8 mouse cellular contexts compared by ENCODE assay signal in genomic region chr11:100356819-100357211, GRCm38 (mm10). TPM values are rescaled to one million over a fixed set of nuclear protein-coding genes. Genes with fewer than 3 reads are reported as not detected.
DNase-seq lines count a peak whose midpoint lies in the region; ATAC-seq and TF ChIP-seq lines count a peak whose summit lies in the region.

No protein-coding gene starts in this region.

- no peaks in the 10 kb centered on the region for H3K27me3 ChIP-seq in kidney, adult 2 months (replicated peaks; ENCODE audit: control insufficient read depth, insufficient read depth, low read length)
- H3K27me3 ChIP-seq in hindbrain, embryonic 11.5 days (ENCODE audit: control insufficient read depth, insufficient read depth, low read length), result peaks cover 18% of the 10 kb centered on the region; the same call in 1 of the 2 replicates
- H3K27me3 ChIP-seq in midbrain, embryonic 15.5 days (replicated peaks), result no peaks in the 10 kb centered on the region

- no peak for DNase-seq in kidney, adult 2 months
- no peak for DNase-seq in kidney, postnatal 4 days
- peak; percentile 35 for DNase-seq in hindbrain, embryonic 11.5 days (ENCODE audit: low spot score)
- DNase-seq in B cell, adult 2 months, result no peak
- no peak for DNase-seq in ovary, postnatal 36 days (ENCODE audit: low spot score)

- H3K4me3 ChIP-seq in kidney, adult 2 months (ENCODE audit: insufficient read depth, low read depth, low read length), result peak overlapping the region; percentile 16; the same call in 1 of the 2 replicates
- H3K4me3 ChIP-seq in bone marrow macrophage, adult 2 months (ENCODE audit: insufficient read depth, low read length), result peak overlapping the region; percentile 69
- H3K4me3 ChIP-seq in hindbrain, embryonic 11.5 days (ENCODE audit: low read depth, low read length), result peak overlapping the region; percentile 79
- H3K4me3 ChIP-seq in midbrain, embryonic 15.5 days, result peak overlapping the region; percentile 78

- ATAC-seq in hindbrain, embryonic 11.5 days (ENCODE audit: low FRiP score), result no peak
- no peak for ATAC-seq in midbrain, embryonic 15.5 days (replicated peaks)
- ATAC-seq in frontal cortex, adult (ENCODE audit: low TSS enrichment), result no peak

- H3K9ac ChIP-seq in hindbrain, embryonic 11.5 days (ENCODE audit: low read depth, low read length), result peak overlapping the region; percentile 11; the same call in 1 of the 2 replicates
- H3K9ac ChIP-seq in midbrain, embryonic 15.5 days, result peak overlapping the region; percentile 77; the same call in 1 of the 2 replicates

- no peak for TF ChIP-seq CTCF in kidney, adult 2 months (conservative IDR thresholded peaks at IDR 0.05; ENCODE audit: insufficient read depth, insufficient read length, low read depth, low read length)
- TF ChIP-seq CTCF in bone marrow macrophage, adult 2 months (IDR thresholded peaks at IDR 0.05; ENCODE audit: low read depth, low read length), result no peak

- peak overlapping the region; percentile 98 for H3K4me2 ChIP-seq in hindbrain, embryonic 11.5 days (replicated peaks; ENCODE audit: low read depth, low read length)
- H3K4me2 ChIP-seq in midbrain, embryonic 15.5 days, result peak overlapping the region; percentile 90

- no peak for TF ChIP-seq POLR2A in kidney, adult 2 months (IDR thresholded peaks at IDR 0.05; ENCODE audit: low read depth, low read length)
- no peak for TF ChIP-seq POLR2A in bone marrow macrophage, adult 2 months (IDR thresholded peaks at IDR 0.05; ENCODE audit: borderline replicate concordance, low read depth, low read length)

- no peaks in the 10 kb centered on the region for H3K9me3 ChIP-seq in hindbrain, embryonic 11.5 days (ENCODE audit: control insufficient read depth, low read length)
- H3K9me3 ChIP-seq in midbrain, embryonic 15.5 days, result no peaks in the 10 kb centered on the region

- no peak overlapping the region for H3K27ac ChIP-seq in kidney, adult 2 months (ENCODE audit: insufficient read depth, low read depth, low read length)
- H3K27ac ChIP-seq in bone marrow macrophage, adult 2 months (ENCODE audit: insufficient read depth, low read depth, low read length), result no peak overlapping the region
- no peak overlapping the region for H3K27ac ChIP-seq in hindbrain, embryonic 11.5 days (ENCODE audit: low read depth, low read length)
- peak overlapping the region; percentile 78 for H3K27ac ChIP-seq in midbrain, embryonic 15.5 days

- 18% methylated on average over 9 of the region's 9 CpGs for WGBS in kidney, adult 2 months
- WGBS in hindbrain, embryonic 11.5 days, result 17% methylated on average over 9 of the region's 9 CpGs
- 14% methylated on average over 9 of the region's 9 CpGs for WGBS in midbrain, embryonic 15.5 days

- no peaks in the 10 kb centered on the region for H3K4me1 ChIP-seq in kidney, adult 2 months (ENCODE audit: control insufficient read depth, insufficient read depth, low read length)
- no peaks in the 10 kb centered on the region for H3K4me1 ChIP-seq in bone marrow macrophage, adult 2 months (ENCODE audit: control insufficient read depth, insufficient read depth, low read length)
- no peaks in the 10 kb centered on the region; the same call in 1 of the 2 replicates for H3K4me1 ChIP-seq in hindbrain, embryonic 11.5 days (replicated peaks; ENCODE audit: control insufficient read depth, insufficient read depth, low read length)
- peaks cover 22% of the 10 kb centered on the region for H3K4me1 ChIP-seq in midbrain, embryonic 15.5 days

- H3K36me3 ChIP-seq in kidney, adult 2 months (ENCODE audit: control insufficient read depth, insufficient read depth, low read length), result no peaks in the 10 kb centered on the region
- no peaks in the 10 kb centered on the region for H3K36me3 ChIP-seq in hindbrain, embryonic 11.5 days (ENCODE audit: control insufficient read depth, insufficient read depth, low read length)
- H3K36me3 ChIP-seq in midbrain, embryonic 15.5 days (replicated peaks), result no peaks in the 10 kb centered on the region

RNA-seq across cellular contexts. Expression of gene Hap1, which starts 0.9 kb away (rescaled TPM):
- 3.0 and 3.6 TPM in 2 replicates for polyA plus RNA-seq in kidney, adult 2 months (2012; rRNA removed)
- 0.68 and 1.2 TPM in 2 replicates for polyA plus RNA-seq in bone marrow macrophage, adult 2 months (2012; ENCODE audit: insufficient read depth, insufficient read length, missing spikeins)
- polyA plus RNA-seq in hindbrain, embryonic 11.5 days (2014; fragmentation: Nextera tagmentation; extraction: Ambion mirVana), result 12.0 and 12.8 TPM in 2 replicates
- polyA plus RNA-seq in midbrain, embryonic 15.5 days (2015; fragmentation: Nextera tagmentation; extraction: Ambion mirVana), result 315 and 316 TPM in 2 replicates

RNA-seq across cellular contexts. Expression of gene Gast, which starts 22.6 kb away (rescaled TPM):
- not detected in 2 replicates for polyA plus RNA-seq in kidney, adult 2 months (2012; rRNA removed)
- polyA plus RNA-seq in bone marrow macrophage, adult 2 months (2012; ENCODE audit: insufficient read depth, insufficient read length, missing spikeins), result not detected in 2 replicates
- polyA plus RNA-seq in hindbrain, embryonic 11.5 days (2014; fragmentation: Nextera tagmentation; extraction: Ambion mirVana), result 1.1 TPM in 1 of 2 replicates, not detected in the other
- polyA plus RNA-seq in midbrain, embryonic 15.5 days (2015; fragmentation: Nextera tagmentation; extraction: Ambion mirVana), result 2.0 and 2.3 TPM in 2 replicates

RNA-seq across cellular contexts. Expression of gene Eif1, which starts 37.1 kb away (rescaled TPM):
- polyA plus RNA-seq in kidney, adult 2 months (2012; rRNA removed), result 116 and 173 TPM in 2 replicates
- 922 and 1,042 TPM in 2 replicates for polyA plus RNA-seq in bone marrow macrophage, adult 2 months (2012; ENCODE audit: insufficient read depth, insufficient read length, missing spikeins)
- 1,709 and 1,853 TPM in 2 replicates for polyA plus RNA-seq in hindbrain, embryonic 11.5 days (2014; fragmentation: Nextera tagmentation; extraction: Ambion mirVana)
- 1,086 and 1,110 TPM in 2 replicates for polyA plus RNA-seq in midbrain, embryonic 15.5 days (2015; fragmentation: Nextera tagmentation; extraction: Ambion mirVana)

RNA-seq across cellular contexts. Expression of gene Jup, which starts 40.7 kb away (rescaled TPM):
- polyA plus RNA-seq in kidney, adult 2 months (2012; rRNA removed), result 220 and 229 TPM in 2 replicates
- 7.3 and 15.0 TPM in 2 replicates for polyA plus RNA-seq in bone marrow macrophage, adult 2 months (2012; ENCODE audit: insufficient read depth, insufficient read length, missing spikeins)
- 26.7 and 30.7 TPM in 2 replicates for polyA plus RNA-seq in hindbrain, embryonic 11.5 days (2014; fragmentation: Nextera tagmentation; extraction: Ambion mirVana)
- polyA plus RNA-seq in midbrain, embryonic 15.5 days (2015; fragmentation: Nextera tagmentation; extraction: Ambion mirVana), result 104 and 105 TPM in 2 replicates

RNA-seq across cellular contexts. Expression of gene P3h4, which starts 57.8 kb away (rescaled TPM):
- polyA plus RNA-seq in kidney, adult 2 months (2012; rRNA removed), result 11.9 and 13.9 TPM in 2 replicates
- polyA plus RNA-seq in bone marrow macrophage, adult 2 months (2012; ENCODE audit: insufficient read depth, insufficient read length, missing spikeins), result 0.67 TPM in 1 of 2 replicates, not detected in the other
- polyA plus RNA-seq in hindbrain, embryonic 11.5 days (2014; fragmentation: Nextera tagmentation; extraction: Ambion mirVana), result 19.6 and 22.9 TPM in 2 replicates
- 20.3 and 21.2 TPM in 2 replicates for polyA plus RNA-seq in midbrain, embryonic 15.5 days (2015; fragmentation: Nextera tagmentation; extraction: Ambion mirVana)

Comparison
In these comparisons a context has a peak if more than half of its experiments do, and no peak if none do; other contexts are left out.
1. H3K4me3 ChIP-seq: peak in every context shown above with its lines; median percentile 79 in hindbrain, embryonic 11.5 days; 78 in midbrain, embryonic 15.5 days; 69 in bone marrow macrophage, adult 2 months; 16 in kidney, adult 2 months.
2. RNA of gene Hap1, which starts 0.9 kb away (polyA plus RNA-seq): 315 to 316 TPM in midbrain, embryonic 15.5 days; 12.0 to 12.8 TPM in hindbrain, embryonic 11.5 days, 3.0 to 3.6 TPM in kidney, adult 2 months and 0.68 to 1.2 TPM in bone marrow macrophage, adult 2 months; every median in the first group is over 10 times any median in the second.